Mouse (Mus musculus) CH12.LX (cell line): Measurements from ENCODE around the gene Ikbip.

Experiments
- ETS1 ChIP-seq: conservative IDR thresholded peaks from 2 replicates; pipeline ENCODE4 v1.6.1; 2012; ENCODE audit warnings: low read depth, mild to moderate bottlenecking, inconsistent platforms, low read length, improper control_type of control experiment, moderate library complexity
- MAFK ChIP-seq: IDR thresholded peaks from 2 replicates; pipeline ENCODE4 v1.6.1; 2011; ENCODE audit warnings: low read length, improper control_type of control experiment; ENCODE audit not compliant: insufficient replicate concordance
- MEF2A ChIP-seq: IDR thresholded peaks from 2 replicates; pipeline ENCODE4 v1.6.1; 2014; ENCODE audit warnings: low read depth, mild to moderate bottlenecking, inconsistent platforms, low read length, improper control_type of control experiment, borderline replicate concordance

DNA sequence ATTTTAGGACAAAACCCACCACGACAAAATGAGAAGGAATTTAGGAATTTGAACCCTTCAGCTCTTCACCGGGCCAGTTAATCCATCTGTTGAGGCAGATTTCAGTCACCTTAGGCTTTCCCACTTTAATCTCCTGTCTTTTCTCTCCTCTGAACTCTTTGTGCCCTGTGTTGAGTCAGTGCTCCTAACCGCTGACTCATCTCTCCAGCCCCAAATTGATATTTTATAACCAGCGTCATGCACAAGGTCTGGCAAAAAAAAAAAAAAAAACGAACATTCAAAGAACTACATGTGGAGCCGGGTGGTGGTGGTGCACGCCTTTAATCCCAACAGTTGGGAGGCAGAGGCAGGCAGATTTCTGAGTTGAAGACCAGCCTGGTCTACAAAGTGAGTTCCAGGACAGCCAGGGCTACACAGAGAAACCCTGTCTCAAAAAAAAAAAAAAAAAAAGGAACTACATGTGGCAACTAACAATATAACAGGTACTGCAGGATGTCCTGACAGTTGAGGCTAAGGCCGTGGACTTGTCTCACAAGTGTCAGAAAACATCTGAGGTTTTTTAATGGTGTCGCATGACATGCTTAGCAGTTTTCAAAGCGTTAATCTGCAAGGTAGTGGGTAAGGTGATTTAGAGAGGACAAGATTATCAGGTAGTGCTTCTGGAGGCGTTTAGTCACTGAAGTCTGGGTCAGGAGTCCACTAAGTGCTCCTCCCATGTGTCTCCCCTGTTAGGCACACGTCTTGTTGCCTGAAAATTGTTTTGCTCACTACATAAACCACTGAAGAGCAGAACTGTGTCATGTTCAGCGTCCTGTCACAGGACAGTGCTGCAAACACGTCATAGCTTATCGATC is 11.7 kb downstream of the Ikbip start:
- no peak for TF ChIP-seq MAFK
- TF ChIP-seq ETS1: no peak
- TF ChIP-seq MEF2A: no peak
